Mouse (Mus musculus) gastrocnemius, postnatal 25 days (tissue): ENCODE results near the gene Rrad. TPM values are rescaled to one million over a fixed set of nuclear protein-coding genes. Genes with fewer than 3 reads are reported as not detected.
"Not testable (repeated sequence)": the region's sequence is repeated elsewhere in the genome, so short reads cannot be mapped to it uniquely, and the experiment has no call there.

Source experiments
- DNase-seq: peaks from one replicate; pipeline ENCODE4 v3.0.0; 2022
- long read RNA-seq, 2 experiments: library from polyadenylated mRNA; stranded (forward); transcript quantifications; one replicate each; pipeline ENCODE4 v2.0.0; 2021
- total RNA-seq, 2 experiments: library from RNA; stranded (reverse); gene quantifications; 1 replicate in 1 of 2; 2 replicates in 1 of 2; pipeline ENCODE4 v1.2.3; 2021

Rrad gene
- total RNA-seq, result 1 to 10 TPM; 3.8 to 6.2 TPM
- long read RNA-seq, experiment 1, partial matches to known transcripts, result 1 of 3 reads
- long read RNA-seq, experiment 1, other reads (novel, unspliced or antisense), result 2 of 3 reads
- long read RNA-seq, experiment 2, transcript Rrad-201 (5 exons, 1,577 nt), result major isoform, 5 of 6 reads
- long read RNA-seq, experiment 2, partial matches to known transcripts, result 1 of 6 reads
- long read RNA-seq, experiment 2, other reads (novel, unspliced or antisense), result 0 of 6 reads

GRCm38 (mm10) chr8:104630981-104631663, at the start of gene Rrad:
Gene Rrad (minus strand): TSS chr8:104631327.
- DNase-seq, result peak; percentile 45

DNA sequence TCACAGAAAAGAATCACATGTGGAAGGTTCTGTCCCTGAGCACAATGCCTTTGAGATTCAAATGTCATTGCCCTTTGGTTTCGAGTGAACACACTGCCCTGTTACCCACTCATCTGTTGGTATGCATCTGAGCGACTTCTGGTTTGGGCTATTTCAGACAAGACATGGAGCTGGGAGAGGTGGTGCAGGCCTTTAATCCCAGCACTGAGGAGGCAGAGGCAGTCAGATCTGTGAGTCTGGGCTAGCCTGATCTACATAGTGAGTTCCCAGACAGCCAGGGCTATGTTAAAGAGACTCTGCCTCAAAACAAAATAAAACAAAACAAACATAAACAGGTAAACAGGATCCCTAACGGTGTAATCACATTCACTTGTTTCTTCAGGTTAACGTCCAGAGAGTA, 24.5 kb upstream of the Rrad start:
- no peak for DNase-seq

DNA sequence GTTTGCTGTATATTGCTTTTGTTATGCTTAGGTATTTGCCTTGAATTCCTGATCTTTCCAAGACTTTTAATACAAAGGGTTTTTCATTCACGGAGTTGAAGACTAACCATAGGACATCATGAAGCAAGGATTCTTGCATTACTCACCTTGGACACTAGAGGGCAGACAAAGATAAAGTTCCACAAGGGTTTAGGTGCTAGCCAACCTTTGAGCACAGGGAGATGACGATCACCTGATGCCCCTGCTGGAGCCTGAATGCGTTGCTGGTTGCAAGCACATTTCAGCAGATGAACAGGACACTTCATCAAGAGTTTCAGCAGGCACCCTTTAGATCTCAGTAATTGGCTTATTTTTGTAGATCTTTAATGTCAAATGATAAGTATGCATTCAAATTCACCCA, 23.9 kb upstream of the Rrad start:
- DNase-seq, result no peak

GRCm38 (mm10) chr8:104644187-104644586, 13.1 kb upstream of the Rrad start:
- not testable (repeated sequence) for DNase-seq

- DNase-seq, result no peak
These were observed 11.2 kb upstream of the Rrad start for GRCm38 (mm10) chr8:104642324-104642654.

DNA sequence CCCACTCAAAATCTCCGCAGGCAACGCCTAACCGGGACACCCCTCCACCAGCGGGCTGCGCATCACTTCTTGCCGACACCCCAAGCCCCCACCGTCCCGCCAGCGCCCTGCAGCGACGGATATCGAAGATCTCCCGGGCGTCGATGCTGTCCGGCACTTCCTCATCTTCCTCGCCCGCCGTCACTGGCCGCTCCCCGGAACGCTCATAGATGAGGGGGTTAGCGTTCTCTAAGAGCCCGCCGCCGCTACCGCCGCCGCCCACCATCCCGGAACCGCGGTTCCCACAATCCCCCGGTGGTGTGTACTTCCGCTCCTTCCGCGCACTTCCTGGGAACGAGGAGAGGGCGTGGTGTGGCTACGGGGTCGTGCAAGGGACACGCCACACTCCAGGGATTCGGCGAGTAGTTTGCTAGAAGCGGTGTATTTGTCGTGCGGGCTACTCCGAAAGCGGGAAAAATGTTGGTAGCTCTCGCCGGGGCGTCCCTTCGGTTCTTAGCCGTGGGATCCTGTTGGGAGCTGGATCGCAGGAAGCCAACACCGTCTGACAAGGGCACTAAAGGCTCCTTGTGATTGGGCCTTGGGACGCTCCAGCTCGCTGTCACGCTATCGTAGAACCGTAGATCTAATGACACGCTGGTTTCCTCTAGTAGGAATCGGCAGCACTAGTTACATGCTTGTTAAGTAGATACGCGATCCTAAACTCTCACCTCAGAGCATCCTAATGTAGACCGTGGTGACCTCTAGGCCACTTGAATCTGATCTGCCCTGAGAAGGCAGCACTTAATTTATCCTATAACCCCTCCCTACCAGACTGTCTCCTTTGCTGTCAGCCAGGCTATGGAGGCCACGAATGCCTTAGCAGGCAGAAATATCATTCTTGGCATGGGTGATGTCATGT, 10.5 kb upstream of the Rrad start, which contains the start of gene Ciao2b:
Gene Ciao2b, minus strand, starts transcription at position 540 of the 898 bp plus-strand sequence.
- DNase-seq, result peak; percentile 82

GRCm38 (mm10) chr8:104640831-104641370, 9.8 kb upstream of the Rrad start:
- DNase-seq, result no peak

DNA sequence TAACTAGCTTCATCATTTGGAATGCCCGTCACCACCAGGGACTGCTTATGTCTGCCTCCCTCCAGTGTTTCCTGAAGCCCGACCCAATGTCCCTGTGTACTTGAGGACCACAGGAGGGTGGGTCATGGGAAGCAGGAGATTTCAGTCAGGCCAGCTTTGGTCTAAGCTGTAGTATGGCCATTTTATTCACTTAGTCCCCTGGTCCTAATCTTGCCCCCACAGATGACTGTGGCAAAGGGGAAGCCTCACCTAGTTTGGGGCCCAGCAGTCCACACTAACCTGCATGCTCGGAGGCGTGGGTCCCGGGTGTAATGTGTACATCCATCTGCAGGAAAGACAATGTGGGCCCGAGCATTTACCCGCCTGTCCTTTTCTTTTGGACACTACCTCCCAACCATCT, 9.1 kb upstream of the Rrad start:
- no peak for DNase-seq

GRCm38 (mm10) chr8:104638010-104638409, 6.9 kb upstream of the Rrad start:
- DNase-seq, result no peak

- DNase-seq, result peak; percentile 30
These were observed 4.0 kb upstream of the Rrad start for GRCm38 (mm10) chr8:104635004-104635710.

- peak; percentile 31 for DNase-seq
These were observed 2.1 kb upstream of the Rrad start for GRCm38 (mm10) chr8:104633156-104633744.

DNA sequence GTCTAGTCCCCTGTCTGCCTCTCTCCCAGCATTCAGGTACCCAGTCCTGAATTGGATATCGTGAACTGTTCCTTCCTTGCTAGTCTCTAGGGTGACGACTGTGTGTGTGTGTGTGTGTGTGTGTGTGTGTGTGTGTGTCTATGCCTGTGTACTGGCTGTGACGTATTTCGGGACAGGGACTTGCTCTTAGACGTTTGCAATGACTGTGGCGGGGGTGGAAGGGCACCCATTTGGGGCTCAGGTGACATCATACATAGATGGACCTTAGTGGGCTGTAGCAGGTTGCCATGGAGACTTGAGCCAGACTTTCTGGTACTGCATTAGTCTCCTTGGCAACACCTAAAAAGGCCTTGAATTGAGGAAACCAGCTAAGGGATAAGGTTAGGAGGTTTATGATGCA, 1.4 kb upstream of the Rrad start:
- peak; percentile 5 for DNase-seq

DNA sequence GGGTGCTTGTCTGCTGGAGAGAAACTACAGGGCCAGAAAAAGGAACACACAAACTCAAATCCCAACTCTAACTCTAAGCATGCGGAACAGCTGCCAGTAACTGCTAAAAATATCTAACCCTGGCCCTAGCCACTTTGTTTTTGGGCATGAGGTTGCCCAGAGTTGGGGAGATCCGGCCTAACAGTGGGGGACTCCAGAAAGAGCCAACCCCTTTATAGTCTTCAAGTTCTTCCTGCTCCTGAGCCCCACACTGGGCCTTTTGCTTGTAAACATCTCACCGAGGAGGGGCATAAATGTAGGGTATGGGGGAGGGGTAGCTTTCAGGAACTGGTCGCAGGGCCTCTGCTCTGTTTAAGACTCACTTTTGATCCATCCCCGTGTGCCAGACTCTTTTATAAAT, 848 bp upstream of the Rrad start:
- peak; percentile 5 for DNase-seq

GRCm38 (mm10) chr8:104630574-104630973, 553 bp downstream of the Rrad start:
- DNase-seq, result peak; percentile 20

DNA sequence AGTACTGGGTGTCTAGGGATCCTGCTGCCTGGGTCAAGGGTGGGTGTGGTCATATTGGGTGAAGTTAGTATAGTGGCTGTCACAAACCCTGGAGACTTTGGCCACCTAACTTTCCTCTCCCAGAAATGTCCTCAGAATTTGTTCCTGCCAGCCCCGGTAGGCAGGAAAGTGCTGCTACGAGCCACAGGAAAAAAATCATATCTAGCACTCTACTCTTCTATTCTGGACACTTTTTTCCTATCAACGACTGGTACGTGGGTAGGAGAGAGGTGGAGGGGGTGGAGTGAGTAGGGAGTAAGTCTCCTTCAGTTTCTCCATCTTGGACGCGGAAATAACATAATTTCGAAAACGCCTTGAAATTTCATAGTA, 1.0 kb downstream of the Rrad start:
- DNase-seq, result no peak

DNA sequence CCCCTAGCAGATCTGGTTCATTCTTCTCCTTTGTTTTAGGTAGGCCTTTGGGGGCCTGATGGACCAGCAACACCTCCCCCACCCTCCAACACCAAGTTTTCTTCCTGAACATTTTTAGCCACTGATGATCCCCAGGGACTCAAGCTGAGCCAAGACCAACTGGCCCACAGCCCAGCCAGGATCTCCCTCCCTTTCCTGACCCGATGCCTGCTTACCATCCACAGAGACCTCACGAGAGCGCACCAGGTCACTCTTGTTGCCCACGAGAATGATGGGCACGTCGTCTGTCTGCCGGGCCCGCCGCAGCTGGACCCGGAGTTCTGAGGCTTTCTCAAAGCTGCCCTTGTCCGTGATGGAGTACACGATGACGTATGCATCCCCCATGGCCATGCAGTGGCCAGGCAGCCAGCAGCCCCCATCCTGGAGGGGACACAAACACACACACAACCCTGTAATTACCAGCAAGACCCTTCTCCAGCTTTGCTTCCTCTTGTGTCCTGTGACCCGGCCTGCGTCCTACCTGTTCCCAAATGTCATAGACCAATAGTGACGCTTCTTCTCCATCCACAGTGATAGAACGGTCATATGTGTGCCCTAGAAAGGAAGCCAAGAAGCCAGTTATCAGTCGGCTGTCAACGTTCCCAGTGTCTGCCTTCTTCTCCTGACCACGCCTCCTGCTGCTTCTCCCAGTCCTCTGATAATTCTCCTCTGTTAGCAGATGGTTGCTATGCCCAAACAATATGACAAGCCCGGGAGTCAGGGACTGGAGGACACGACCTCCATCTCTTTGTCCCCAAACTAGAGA, 1.6 kb downstream of the Rrad start:
- peak; percentile 39 for DNase-seq

DNA sequence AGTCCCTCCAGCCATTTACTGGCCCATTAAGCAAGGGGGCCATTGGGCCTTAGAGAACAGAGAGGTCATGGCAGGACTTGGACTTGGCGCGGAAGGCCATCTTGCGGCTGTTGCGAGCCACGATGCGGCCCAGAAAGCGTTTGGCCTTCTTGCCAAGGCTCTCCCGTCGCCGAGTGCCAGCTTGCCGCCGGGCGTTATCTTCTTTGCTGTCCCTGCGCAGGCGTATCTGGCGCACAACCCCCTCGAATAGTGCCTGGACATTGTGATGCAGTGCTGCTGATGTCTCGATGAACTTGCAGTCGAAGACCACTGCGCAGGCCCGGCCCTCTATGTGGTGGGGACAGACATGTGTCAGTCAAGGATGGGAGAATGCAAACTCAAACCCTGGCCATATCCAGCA, 2.7 kb downstream of the Rrad start:
- DNase-seq, result no peak

DNA sequence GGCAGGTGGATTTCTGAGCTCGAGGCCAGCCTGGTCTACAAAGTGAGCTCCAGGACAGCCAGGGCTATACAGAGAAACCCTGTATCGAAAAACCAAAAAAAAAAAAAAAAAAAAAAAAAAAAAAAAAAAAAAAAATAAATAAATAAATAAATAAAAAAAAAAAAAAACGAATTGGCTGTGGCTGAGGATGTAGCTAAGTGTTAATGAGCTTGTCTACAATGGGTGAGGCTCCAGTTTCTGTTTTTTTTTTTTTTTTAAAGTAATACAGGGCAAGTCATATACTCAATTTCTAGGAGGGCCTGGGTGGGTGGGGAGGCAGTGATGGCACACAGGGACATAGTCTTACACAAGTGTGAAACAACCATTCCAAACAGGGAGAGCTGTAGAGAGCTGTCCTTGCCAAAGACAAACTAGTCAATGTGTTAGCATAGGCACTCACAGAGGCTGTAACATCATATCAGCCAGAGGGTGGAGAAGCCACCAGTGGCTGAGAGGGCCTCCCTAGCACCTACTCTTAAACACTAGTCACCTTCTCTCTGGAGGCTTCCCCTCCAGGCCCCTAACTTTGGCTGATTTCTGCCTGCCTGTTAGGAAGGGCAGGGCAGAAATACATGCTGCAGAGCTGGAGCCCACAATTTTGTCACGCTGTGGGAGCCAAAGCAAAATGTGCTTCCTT, 3.9 kb downstream of the Rrad start:
- DNase-seq, result no peak

- DNase-seq, result no peak
These were observed 7.0 kb downstream of the Rrad start, which contains the start of gene Cdh16 for GRCm38 (mm10) chr8:104624161-104624560. Gene Cdh16 (minus strand): TSS chr8:104624396.

DNA sequence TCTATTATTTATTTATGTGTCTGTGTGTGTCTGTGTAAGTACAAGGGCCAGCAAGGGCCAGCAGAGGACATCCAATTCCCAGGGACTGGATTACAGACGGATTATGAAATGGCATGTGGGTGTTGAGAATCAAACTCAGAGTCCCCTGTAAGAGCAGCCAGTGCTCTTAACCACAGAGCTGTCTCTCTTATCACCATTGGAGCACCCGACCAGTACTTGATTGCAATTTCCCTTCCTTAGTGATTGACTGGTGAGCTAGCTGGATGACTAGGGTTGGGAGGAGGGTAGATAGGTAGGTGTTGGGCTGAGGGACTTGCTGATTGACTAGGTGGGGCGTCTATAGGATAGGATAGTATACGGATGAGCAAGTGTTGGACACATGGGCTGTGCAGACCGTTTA, 10.4 kb downstream of the Rrad start:
- no peak for DNase-seq
